In the genomic region with DNA sequence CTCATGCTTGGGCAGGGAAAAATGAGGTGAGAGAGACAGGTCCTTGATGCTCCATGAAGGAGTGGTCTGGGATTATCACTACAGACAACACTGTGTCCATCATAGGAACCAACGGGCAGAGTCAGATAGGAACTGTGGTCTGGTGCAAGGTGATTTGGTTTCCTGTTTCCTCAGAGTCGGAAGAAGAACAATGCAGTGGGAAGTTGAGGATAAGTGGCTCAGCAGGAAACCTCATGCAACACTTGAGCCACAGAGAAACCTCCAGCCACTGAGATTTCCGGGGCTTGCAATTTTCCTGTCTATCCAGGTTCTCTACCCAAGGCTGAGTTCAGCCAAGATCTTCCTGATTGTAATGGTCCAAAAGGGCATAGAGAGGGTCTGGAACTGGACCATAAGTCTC, we compare ENCODE assay signal across 25 mouse cellular contexts. TPM values are rescaled to one million over a fixed set of nuclear protein-coding genes. Genes with fewer than 3 reads are reported as not detected.
"Had no signal": no experiment of that assay in that cellular context is flagged by ENCODE, and none has a peak within 500 bp of the region (broad histone marks: within the 10 kb centered on the region; RNA-seq: fewer than 3 reads in every experiment).

No protein-coding gene starts in this region.

- H3K4me3 ChIP-seq: kidney, embryonic 15.5 days; limb, embryonic 10.5 days; limb, embryonic 13.5 days; liver, embryonic 13.5 days; lung, embryonic 15.5 days; midbrain, embryonic 12.5 days; myocyte; neural tube, embryonic 13.5 days had no signal

- H3K27ac ChIP-seq: kidney, embryonic 15.5 days; limb, embryonic 10.5 days; limb, embryonic 13.5 days; liver, embryonic 13.5 days; lung, embryonic 15.5 days; midbrain, embryonic 12.5 days; neural tube, embryonic 13.5 days had no signal

- H3K4me2 ChIP-seq: kidney, embryonic 15.5 days; limb, embryonic 13.5 days; liver, embryonic 13.5 days; lung, embryonic 15.5 days; midbrain, embryonic 12.5 days; neural tube, embryonic 13.5 days had no signal

- H3K27me3 ChIP-seq: kidney, embryonic 15.5 days; limb, embryonic 13.5 days; liver, embryonic 13.5 days; lung, embryonic 15.5 days; midbrain, embryonic 12.5 days; neural tube, embryonic 13.5 days had no signal

- H3K9ac ChIP-seq: kidney, embryonic 15.5 days; limb, embryonic 13.5 days; liver, embryonic 13.5 days; lung, embryonic 15.5 days; midbrain, embryonic 12.5 days; neural tube, embryonic 13.5 days had no signal

- DNase-seq: kidney, adult 11 months; kidney, adult 8-10 months; kidney, postnatal 10 days; kidney, postnatal 36 days; liver; liver, embryonic 13.5 days; lung, postnatal 10 days; lung, postnatal 36 days; thymus, adult 18-20 months; thymus, postnatal 36 days had no signal

- H3K9me3 ChIP-seq: kidney, embryonic 15.5 days; limb, embryonic 10.5 days; limb, embryonic 13.5 days; liver, embryonic 13.5 days; lung, embryonic 15.5 days; midbrain, embryonic 12.5 days; neural tube, embryonic 13.5 days had no signal

- H3K4me1 ChIP-seq: kidney, embryonic 15.5 days; limb, embryonic 10.5 days; limb, embryonic 13.5 days; liver, embryonic 13.5 days; lung, embryonic 15.5 days; midbrain, embryonic 12.5 days; neural tube, embryonic 13.5 days had no signal

- ATAC-seq: midbrain, embryonic 16.5 days had no signal

- H3K36me3 ChIP-seq: kidney, embryonic 15.5 days; limb, embryonic 10.5 days; limb, embryonic 13.5 days; liver, embryonic 13.5 days; lung, embryonic 15.5 days; midbrain, embryonic 12.5 days; neural tube, embryonic 13.5 days had no signal

RNA-seq across cellular contexts. Expression of gene S100a8, which starts 9.9 kb away (rescaled TPM):
- total RNA-seq: layer of hippocampus, postnatal 14 days; left cerebral cortex, postnatal 25 days had no signal
- polyA plus RNA-seq: myocyte; small intestine, adult 2 months; testis, adult 2 months had no signal

RNA-seq across cellular contexts. Expression of gene S100a9, which starts 16.9 kb away (rescaled TPM):
- total RNA-seq: left cerebral cortex, adult 8-10 months; left cerebral cortex, postnatal 25 days had no signal
- polyA plus RNA-seq: myocyte; small intestine, adult 2 months; testis, adult 2 months had no signal

RNA-seq across cellular contexts. Expression of gene S100a7a, which starts 24.8 kb away (rescaled TPM):
- total RNA-seq: monocyte, adult 5-6 weeks had no signal
- polyA plus RNA-seq: limb, embryonic 10.5 days; limb, embryonic 13.5 days; liver, embryonic 13.5 days; midbrain, embryonic 16.5 days; neural tube, embryonic 13.5 days; testis, adult 2 months had no signal

RNA-seq across cellular contexts. Expression of gene Pglyrp4, which starts 48.0 kb away (rescaled TPM):
- total RNA-seq: layer of hippocampus, postnatal 14 days; left cerebral cortex, adult 8-10 months; left cerebral cortex, postnatal 25 days; monocyte, adult 5-6 weeks had no signal
- polyA plus RNA-seq: kidney, embryonic 15.5 days; limb, embryonic 10.5 days; liver, embryonic 13.5 days; lung, embryonic 15.5 days; midbrain, embryonic 12.5 days; midbrain, embryonic 16.5 days; myocyte; neural tube, embryonic 13.5 days; small intestine, adult 2 months; urinary bladder, adult 2 months had no signal
